Comparison of ENCODE assay signal across 8 mouse cellular contexts in genomic region chr19:46857277-46857989, GRCm38 (mm10).
DNase-seq lines count a peak whose midpoint lies in the region; ATAC-seq lines count a peak whose summit lies in the region.
"Had no signal": no experiment of that assay in that cellular context is flagged by ENCODE, and none has a peak within 500 bp of the region (broad histone marks: within the 10 kb centered on the region; RNA-seq: fewer than 3 reads in every experiment).

No protein-coding gene starts in this region.

- H3K9me3 ChIP-seq in midbrain, embryonic 13.5 days: no peaks in the 10 kb centered on the region
- no peaks in the 10 kb centered on the region for H3K9me3 ChIP-seq in midbrain, embryonic 10.5 days (replicated peaks)
- H3K9me3 ChIP-seq in embryonic facial prominence, embryonic 14.5 days (ENCODE audit: control insufficient read depth, low read length): no peaks in the 10 kb centered on the region
- H3K9me3 ChIP-seq in kidney, embryonic 16.5 days (ENCODE audit: low read length): no peaks in the 10 kb centered on the region

- H3K36me3 ChIP-seq in midbrain, embryonic 13.5 days: no peaks in the 10 kb centered on the region; the same call in 1 of the 2 replicates
- H3K36me3 ChIP-seq in midbrain, embryonic 10.5 days: no peaks in the 10 kb centered on the region
- no peaks in the 10 kb centered on the region for H3K36me3 ChIP-seq in embryonic facial prominence, embryonic 14.5 days (ENCODE audit: control insufficient read depth, insufficient read depth, low read length)
- no peaks in the 10 kb centered on the region for H3K36me3 ChIP-seq in kidney, embryonic 16.5 days (ENCODE audit: insufficient read depth, low read length)

- DNase-seq in midbrain, embryonic 10.5 days (ENCODE audit: low spot score): no peak
- peak; percentile 50 for DNase-seq in embryonic facial prominence, embryonic 14.5 days (ENCODE audit: low spot score)
- peak; percentile 58 for DNase-seq in retina, postnatal 7 days (ENCODE audit: low read depth, low spot score)
- no peak for DNase-seq in urinary bladder, adult 2 months (ENCODE audit: low spot score)
- no peak for DNase-seq in layer of hippocampus, postnatal 14 days (ENCODE audit: low spot score in 2 of 2)

- H3K4me3 ChIP-seq in midbrain, embryonic 13.5 days (replicated peaks): no peak overlapping the region
- H3K4me3 ChIP-seq in midbrain, embryonic 10.5 days: no peak overlapping the region
- H3K4me3 ChIP-seq in embryonic facial prominence, embryonic 14.5 days (ENCODE audit: low read depth, low read length): no peak overlapping the region
- no peak overlapping the region for H3K4me3 ChIP-seq in kidney, embryonic 16.5 days (ENCODE audit: low read length)
- H3K4me3 ChIP-seq: erythroblast, embryonic 14.5 days had no signal

- ATAC-seq in midbrain, embryonic 13.5 days: peak; percentile 53
- peak; percentile 50; the same call in 1 of the 2 replicates for ATAC-seq in embryonic facial prominence, embryonic 14.5 days (ENCODE audit: low read depth)
- ATAC-seq in kidney, embryonic 16.5 days (ENCODE audit: low FRiP score, low TSS enrichment): peak; percentile 61; the same call in 1 of the 2 replicates

- H3K27me3 ChIP-seq in midbrain, embryonic 13.5 days: no peaks in the 10 kb centered on the region
- H3K27me3 ChIP-seq in midbrain, embryonic 10.5 days (ENCODE audit: low read depth, poor library complexity, severe bottlenecking): no peaks in the 10 kb centered on the region
- no peaks in the 10 kb centered on the region for H3K27me3 ChIP-seq in embryonic facial prominence, embryonic 14.5 days (replicated peaks; ENCODE audit: control insufficient read depth, insufficient read depth, low read length)
- no peaks in the 10 kb centered on the region for H3K27me3 ChIP-seq in kidney, embryonic 16.5 days (ENCODE audit: insufficient read depth, low read length)

- 0 out of 2 replicates have a peak overlapping the region, but pooled peaks have one; percentile 5 for H3K4me2 ChIP-seq in midbrain, embryonic 13.5 days (replicated peaks)
- no peak overlapping the region for H3K4me2 ChIP-seq in embryonic facial prominence, embryonic 14.5 days (ENCODE audit: low read depth, low read length)
- no peak overlapping the region for H3K4me2 ChIP-seq in kidney, embryonic 16.5 days (replicated peaks; ENCODE audit: low read depth, low read length)

- WGBS in midbrain, embryonic 13.5 days: 57% methylated on average over 9 of the region's 9 CpGs
- WGBS in midbrain, embryonic 10.5 days: 71% methylated on average over 9 of the region's 9 CpGs
- WGBS in embryonic facial prominence, embryonic 14.5 days: 54% methylated on average over 9 of the region's 9 CpGs
- 57% methylated on average over 9 of the region's 9 CpGs for WGBS in kidney, embryonic 16.5 days

- H3K4me1 ChIP-seq in midbrain, embryonic 13.5 days (replicated peaks): peaks cover 21% of the 10 kb centered on the region
- H3K4me1 ChIP-seq in midbrain, embryonic 10.5 days: peaks cover 27% of the 10 kb centered on the region
- H3K4me1 ChIP-seq in embryonic facial prominence, embryonic 14.5 days (ENCODE audit: control insufficient read depth, insufficient read depth, low read length): no peaks in the 10 kb centered on the region
- peaks cover 16% of the 10 kb centered on the region; the same call in 1 of the 2 replicates for H3K4me1 ChIP-seq in kidney, embryonic 16.5 days (ENCODE audit: insufficient read depth, low read length)

- H3K27ac ChIP-seq in midbrain, embryonic 13.5 days: peak overlapping the region; percentile 82
- no peak overlapping the region; the same call in 1 of the 2 replicates for H3K27ac ChIP-seq in midbrain, embryonic 10.5 days (replicated peaks)
- H3K27ac ChIP-seq in embryonic facial prominence, embryonic 14.5 days (replicated peaks; ENCODE audit: low read depth, low read length): no peak overlapping the region
- H3K27ac ChIP-seq in kidney, embryonic 16.5 days (ENCODE audit: low read length): no peak overlapping the region

- no peak overlapping the region for H3K9ac ChIP-seq in midbrain, embryonic 13.5 days (replicated peaks)
- H3K9ac ChIP-seq in embryonic facial prominence, embryonic 14.5 days (ENCODE audit: low read depth, low read length): no peak overlapping the region
- H3K9ac ChIP-seq in kidney, embryonic 16.5 days (replicated peaks; ENCODE audit: low read length): no peak overlapping the region

Comparison
In these comparisons a context has a peak if more than half of its experiments do, and no peak if none do; other contexts are left out.
1. DNase-seq: peak in embryonic facial prominence, embryonic 14.5 days (single experiment) and retina, postnatal 7 days (single experiment); none in midbrain, embryonic 10.5 days (single experiment), urinary bladder, adult 2 months (single experiment) and layer of hippocampus, postnatal 14 days (0 of 2).
2. Peak in every context shown above with its lines, with median percentiles within 50 percentile points of each other: ATAC-seq.